Mouse (Mus musculus) testis, adult 2 months (tissue): ENCODE measurements around the gene Gpr142.

Experiments used
- CTCF ChIP-seq: fragments of 200-500 bp; IDR thresholded peaks from 2 replicates; pipeline ENCODE4 v1.5.1; 2012; ENCODE audit warnings: low read depth, mild to moderate bottlenecking, inconsistent platforms, low read length, moderate library complexity; ENCODE audit not compliant: control insufficient read depth, insufficient read depth, insufficient replicate concordance
- POLR2A ChIP-seq: fragments of 200-500 bp; IDR thresholded peaks from 2 replicates; pipeline ENCODE4 v1.6.1; 2012; ENCODE audit warnings: low read depth, mild to moderate bottlenecking, inconsistent platforms, low read length, moderate library complexity; ENCODE audit not compliant: control insufficient read depth

GRCm38 (mm10) chr11:114790171-114790570, 8.6 kb upstream of the Gpr142 start:
- no peak for TF ChIP-seq POLR2A
- TF ChIP-seq CTCF: no peak
